Mouse (Mus musculus) embryo, embryonic 11.5 days (tissue): ENCODE measurements around the gene Mmp9.

Experiments used
- DNase-seq: peaks from one replicate; pipeline ENCODE4 v3.0.0-alpha.2; 2012; ENCODE audit warnings: low read depth, low spot score

The Mmp9 gene

DNA sequence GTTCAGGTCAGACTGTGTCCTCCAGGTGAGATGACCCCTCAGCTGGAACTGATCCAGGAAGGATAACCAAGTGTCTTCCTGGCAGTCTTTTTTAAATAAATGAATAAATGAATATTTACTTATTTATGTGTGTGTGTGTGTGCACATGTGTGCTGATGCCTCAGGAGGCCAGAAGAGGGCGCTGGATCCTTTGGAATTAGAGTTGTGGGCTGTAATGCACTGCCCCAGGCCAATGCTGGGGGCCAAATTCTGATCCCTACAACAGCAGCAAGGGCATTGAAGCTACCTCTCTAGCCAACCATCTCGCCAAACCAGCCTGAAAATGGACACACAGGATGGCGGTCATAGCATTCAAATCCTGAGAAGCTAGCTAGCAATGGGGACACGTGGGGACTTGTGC lies 15.1 kb downstream of the Mmp9 start:
- DNase-seq: no peak

DNA sequence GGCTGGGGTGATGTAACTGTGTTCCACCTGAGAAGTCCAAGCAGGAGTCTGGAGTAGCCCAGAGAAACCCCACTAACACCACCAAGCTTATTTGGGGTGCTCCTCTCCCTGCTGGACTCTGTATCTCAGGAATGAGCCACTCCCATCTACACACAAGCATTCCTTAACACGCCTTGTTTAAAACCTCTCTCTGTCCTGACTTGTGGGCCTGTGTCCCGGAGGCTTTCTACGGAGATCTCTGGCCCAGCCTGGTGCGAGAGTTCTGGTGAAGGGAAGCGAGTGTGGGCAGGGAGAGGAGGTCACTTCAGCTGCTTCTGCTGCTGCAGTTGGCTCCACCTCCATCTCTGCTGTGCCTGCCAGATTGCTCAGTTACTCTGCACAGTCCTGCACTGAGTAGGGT lies 15.6 kb downstream of the Mmp9 start:
- DNase-seq: no peak

DNA sequence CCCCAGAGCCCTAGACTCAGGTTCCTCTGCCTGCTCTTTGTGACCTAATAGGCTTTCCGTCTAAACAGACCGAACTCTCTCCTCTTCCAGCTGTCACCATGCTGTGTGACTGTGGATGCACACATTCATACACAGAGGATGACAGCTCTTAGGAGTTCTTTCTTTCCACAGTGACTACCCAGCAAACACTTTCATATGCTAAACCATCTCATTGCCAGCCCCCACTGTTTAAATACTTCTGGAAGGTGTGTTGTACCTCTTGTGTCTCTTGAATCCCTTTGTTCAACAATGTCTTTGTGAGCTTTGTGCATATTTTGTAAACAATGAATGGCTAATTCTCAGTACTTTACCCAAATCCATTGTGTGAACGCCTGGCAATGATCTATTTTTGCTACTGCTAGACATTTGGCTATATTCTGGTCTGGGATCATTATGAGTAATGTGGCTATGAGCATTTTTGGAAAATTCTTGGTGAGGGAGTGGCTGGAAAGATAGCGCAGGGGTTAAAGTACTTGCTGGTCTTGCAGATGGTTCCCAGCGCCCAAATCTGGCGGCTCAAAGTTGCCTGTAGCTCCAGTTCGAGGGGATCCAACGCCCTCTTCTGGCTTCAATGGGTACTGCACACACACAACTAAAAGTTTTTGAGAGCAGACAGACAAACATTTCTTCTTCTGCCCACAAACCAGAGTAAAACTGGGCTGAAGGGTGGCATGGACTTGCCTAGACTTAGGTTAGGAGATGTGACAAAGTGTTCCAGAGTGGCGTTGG lies 17.2 kb downstream of the Mmp9 start:
- no peak for DNase-seq

DNA sequence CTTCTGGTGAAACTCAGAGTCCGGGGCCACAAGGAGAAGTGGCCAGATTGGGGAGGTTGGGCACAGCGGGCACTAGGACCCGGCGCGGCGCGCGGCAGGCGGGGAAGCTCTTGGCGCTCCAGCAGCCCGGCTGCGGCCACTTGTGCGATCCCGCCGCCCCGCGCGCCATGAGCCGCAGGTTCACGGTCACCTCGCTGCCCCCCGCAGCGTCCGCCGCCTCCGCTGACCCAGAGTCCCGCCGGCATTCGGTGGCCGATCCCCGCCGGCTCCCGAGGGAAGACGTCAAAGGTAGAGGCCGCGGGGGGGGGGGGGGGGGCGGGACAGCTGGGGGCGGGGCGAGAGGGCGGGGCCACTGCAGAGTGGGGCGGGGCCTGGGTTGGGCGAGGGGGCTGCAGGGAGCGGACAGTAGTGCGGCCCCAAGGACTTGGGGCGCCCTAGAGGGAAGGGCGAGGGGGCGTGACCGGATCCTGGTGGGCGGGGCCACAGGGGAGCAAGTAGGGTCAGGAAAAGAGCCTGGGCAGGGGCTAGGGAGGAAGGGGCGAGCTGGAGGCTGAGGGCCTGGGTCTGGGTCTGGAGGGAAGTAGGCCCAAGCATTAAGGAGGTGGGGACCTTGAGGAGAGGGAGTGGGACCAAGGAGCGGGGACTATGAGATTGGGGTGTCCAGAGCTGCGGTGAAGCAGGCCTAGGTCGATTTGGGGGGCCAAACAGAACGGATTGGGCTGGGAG lies 20.3 kb downstream of the Mmp9 start, which contains the start of gene Slc12a5:
Slc12a5 (plus strand) TSS at position 87 of the 726 bp plus-strand sequence.
- DNase-seq: no peak

DNA sequence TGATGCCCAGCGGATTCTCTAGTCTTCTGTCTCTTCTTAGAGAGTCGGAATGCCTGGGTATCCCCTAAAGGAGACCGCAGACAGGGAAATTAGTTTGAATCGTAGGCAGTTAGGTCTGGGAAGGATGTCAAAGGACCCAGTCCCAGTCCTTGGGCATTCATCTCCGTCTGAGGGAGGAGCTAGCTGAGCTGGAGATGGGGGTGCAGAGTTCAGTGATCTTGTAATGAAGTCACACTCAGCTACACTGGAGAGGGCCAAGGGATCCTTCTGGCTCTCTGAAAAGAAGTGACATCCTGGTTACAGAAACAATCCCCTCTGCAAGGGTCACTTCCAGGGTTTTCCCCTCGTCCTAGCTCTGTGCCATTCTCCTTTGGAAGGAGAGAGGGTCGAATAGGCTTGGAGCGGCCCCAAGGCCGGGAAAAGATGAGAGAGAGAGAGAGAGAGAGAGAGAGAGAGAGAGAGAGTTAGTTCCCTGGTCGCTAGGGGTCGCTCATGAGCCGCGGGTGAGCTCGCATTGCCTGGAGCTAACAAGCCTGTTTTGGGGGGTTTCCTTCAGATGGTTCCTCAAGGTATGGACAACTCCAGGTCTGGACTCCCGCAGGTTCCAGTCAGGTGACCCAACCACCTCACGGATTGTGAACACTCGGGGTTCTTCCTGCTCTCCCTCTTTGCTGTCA lies 21.1 kb downstream of the Mmp9 start:
- no peak for DNase-seq

DNA sequence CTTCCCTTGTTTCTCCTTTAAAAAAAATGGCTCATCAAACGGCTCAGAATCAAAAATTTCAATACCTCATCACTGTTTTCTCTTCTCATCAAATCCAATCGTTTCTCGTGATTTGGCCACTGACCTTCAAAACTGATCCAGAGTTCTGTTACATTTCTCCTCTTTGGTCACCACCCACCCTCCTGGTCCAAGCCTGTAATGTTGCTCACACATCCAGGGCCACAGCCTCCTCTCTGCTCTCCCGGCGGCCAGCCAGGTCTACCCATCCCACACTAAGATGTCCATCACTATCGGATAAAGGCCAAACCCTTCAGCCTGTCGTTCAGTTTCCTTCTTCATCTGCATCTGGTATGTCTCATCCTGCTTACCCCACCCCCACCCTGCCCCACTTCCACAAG lies 21.6 kb downstream of the Mmp9 start:
- DNase-seq: no peak

DNA sequence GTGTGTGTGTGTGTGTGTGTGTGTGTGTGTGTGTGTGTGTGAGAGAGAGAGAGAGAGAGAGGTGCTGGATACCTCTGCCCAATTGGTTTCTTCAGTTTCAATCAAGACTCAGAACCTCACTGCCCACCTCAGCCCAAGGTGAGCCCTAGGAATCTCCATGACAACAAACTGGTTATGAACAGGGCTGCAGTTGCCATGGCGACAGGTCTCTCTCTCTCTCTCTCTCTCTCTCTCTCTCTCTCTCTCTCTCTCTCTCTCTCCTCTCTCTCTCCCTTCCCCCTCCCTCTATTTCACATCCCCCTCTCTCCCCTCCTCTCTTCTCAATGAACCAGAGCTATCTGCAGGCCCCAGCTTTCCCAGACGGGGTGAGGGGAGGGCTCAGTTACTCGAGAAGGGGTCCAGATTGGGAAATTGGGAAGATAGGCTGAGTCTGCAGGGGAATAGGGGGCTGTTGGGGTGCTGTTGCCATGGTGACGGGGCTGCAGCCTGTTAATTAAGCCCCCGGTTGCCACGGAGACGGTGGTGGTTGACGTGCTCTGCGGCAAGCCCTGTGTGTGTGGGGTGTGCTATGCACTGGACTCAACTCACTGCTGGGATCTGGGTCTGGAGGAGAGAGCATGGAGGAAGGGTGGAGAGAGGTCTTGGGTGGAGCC lies 23.8 kb downstream of the Mmp9 start:
- DNase-seq: no peak

DNA sequence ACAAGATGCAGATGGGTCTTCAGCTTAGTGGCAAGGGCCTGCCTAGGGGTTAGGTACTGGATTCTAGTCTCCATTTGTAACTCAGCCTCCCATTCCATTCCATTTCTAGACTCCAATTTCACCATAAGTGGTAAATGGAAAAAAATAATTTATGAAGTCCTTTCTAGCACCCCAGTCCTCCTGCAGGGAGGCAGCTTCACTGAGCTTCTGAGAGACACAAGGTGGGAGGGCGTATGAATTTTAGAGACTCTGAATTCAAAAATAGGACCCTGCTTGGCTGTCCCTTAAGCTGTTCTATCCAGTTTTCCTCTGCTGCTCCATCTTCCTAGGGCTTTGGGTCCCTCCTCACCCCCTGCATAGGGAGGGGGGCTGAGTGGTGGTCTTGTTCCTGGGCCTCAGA lies 24.4 kb downstream of the Mmp9 start:
- no peak for DNase-seq

DNA sequence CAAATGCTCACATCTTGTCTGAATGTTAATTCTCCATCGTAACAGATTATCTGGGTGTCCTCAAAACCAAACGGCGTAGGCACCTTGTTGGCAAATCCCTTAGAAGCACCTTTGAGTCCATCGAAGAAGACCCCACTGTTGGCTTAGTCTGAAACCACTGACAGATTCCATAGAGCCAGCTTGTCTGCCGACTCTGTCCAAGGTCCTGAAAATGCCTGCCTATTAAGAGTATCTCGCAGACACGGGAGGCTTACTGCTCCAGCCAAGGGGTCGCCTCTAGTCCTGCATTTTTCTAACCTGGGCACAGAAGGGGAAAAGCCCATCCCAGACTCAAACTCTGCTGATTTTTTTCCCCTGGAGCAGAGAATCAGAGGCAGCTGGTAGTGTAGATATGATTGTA lies 25.8 kb downstream of the Mmp9 start:
- DNase-seq: peak; percentile 62

DNA sequence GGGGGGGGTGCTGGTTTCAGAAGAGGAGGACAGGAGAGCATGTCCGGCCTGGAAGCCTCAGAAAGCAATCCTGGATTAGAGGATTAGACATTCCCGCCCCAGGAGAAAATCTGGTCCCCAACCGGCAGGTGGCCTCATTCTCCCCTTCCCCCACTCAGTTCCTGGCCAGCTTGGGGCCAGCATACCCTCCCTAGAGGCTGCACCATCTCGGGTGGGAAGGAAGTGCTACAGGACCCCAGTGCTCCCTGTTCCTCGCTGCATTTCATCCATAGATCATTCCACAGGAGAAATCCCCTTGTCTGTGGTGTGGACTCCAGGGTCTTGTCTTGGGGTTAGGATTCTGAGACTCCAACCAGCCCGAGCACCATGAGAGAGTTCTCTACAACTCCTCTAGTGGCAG lies 26.6 kb downstream of the Mmp9 start:
- no peak for DNase-seq

DNA sequence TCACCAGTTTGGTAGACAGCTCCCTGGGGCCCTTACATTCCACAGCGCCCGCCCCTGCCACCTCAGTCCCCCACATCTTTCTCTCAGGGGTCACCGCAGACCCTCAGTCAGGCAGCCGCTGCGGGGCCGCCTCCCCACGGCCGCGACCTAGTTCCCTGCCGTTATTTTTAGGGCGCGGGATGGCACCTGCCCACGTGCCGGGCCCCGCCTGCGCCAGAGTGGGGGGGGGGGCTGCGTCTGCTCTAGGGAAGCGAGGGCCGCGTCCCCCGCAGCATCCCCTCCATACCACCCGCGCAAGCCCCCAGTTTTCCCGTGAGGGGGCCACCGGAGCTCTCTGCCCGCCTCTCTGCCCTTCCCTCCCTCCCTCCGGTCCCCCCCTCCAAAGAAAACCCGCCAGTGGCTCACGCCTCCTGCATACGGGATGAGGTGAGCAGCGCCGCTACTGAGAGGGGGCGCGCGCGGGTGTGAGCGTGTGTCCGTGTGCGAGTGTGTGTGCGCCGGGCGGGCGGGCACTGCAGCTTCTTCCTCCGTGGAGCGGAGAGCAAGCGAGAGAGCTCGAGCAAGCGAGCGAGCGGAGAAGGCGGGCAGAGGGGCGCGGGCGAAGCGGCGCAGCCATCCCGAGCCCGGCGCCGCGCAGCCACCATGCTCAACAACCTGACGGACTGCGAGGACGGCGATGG lies 27.3 kb downstream of the Mmp9 start:
- no peak for DNase-seq

DNA sequence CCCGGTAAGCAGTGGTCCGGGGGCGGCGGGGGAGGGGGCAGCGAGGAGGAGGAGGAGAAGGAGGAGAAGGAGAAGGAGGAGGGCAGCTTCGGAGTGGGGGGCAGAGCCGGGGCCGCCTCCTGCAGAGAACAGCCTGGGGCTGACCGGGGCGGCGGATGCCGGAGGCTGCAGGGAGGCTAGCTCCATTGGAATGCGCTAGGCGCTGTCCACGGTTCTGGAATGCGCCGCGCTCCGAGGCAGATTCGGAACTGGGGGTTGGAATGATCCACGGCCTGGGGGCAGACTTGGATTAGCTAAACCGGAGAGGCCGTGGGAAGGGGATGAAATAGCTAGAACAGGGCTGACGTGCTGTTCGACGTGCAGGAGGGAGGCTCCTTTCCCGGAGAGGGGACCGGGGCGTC lies 27.9 kb downstream of the Mmp9 start:
- peak; percentile 71 for DNase-seq

DNA sequence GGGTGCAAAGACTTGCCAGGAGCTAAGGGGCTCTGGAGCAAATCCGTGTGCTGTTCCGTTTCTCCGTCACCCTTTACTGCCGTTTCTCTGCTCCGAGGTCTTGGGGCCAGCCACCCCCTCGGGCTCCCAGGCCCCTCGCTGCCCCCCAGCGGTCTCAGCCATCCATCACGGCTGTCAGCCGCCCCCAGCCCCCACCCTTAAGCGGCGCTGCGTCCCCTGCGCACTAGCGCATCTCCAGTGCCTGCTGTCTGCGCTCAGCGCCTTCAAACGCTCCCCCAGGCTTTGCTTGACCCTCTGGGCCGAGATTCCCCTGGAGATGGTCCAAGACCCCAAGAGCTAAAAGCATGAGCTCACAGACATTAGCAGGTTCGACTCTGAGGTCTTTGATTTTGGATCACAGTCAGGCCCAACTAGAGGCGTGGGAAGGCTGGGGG lies 28.8 kb downstream of the Mmp9 start:
- DNase-seq: no peak

DNA sequence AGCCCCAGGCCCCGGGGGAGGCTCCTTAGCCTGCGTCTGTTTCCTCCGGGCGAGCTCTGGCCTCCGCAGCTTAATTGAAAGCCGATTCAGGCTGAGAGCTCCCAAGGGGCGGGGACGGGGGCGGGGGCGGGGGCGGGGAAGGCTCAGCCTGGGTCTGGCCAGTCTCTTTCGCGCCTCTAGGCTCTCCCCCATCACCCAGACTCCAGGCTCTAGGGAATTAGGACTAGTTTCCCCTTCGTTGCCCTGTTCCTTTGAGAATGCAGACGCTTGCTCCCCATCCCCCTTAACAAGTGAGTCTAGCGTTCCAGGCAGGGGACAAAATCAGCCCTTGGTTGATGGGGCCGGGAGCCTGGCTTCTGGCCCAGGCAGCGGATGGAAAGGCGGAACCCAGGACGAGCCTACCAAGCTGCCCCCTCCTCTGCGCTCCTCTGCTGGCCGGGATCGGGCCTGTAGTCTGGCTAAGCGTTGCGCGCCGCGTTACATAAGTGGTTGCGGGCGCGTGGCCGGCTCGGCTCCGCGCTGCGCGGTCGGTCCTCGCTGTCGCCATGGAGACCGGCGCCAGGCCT lies 30.1 kb downstream of the Mmp9 start:
- DNase-seq: no peak

DNA sequence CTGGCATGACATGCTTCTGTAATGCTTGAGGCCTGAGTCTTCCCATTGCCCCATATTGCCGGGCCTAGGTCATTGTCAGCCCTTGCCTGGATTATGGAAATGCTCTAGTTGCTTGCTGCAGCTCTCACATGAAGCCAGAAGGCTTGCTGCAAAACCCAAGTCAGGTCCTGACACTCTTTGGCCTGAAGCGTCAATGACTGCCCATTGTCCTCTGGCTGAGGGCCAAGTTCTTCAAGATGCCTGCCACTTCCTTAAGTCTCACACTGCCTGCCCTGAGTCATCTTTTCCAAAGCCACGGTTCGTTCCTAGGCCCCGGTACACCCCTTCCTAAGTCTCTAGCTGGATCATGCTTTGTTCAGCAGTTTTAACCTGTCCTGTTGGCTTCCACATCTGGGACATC lies 32.1 kb downstream of the Mmp9 start:
- no peak for DNase-seq

DNA sequence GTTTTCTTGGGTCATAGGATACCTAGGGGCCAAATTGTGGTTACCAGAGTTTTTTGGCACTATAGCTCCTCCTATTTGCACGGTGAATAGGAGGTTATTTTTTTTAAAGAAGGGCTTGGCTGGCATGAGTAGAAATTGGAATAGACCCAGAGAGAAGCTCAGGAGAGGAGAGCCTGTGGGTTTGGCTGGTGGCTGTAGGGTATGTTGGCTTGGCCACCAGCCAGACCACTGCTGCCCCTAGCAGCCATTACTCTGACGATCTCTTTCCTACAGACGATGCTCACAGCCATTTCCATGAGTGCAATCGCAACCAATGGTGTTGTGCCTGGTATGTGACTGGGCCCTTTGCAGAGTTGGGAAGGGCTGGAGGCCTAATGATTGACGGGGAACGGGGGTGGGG lies 35.0 kb downstream of the Mmp9 start:
- DNase-seq: no peak

DNA sequence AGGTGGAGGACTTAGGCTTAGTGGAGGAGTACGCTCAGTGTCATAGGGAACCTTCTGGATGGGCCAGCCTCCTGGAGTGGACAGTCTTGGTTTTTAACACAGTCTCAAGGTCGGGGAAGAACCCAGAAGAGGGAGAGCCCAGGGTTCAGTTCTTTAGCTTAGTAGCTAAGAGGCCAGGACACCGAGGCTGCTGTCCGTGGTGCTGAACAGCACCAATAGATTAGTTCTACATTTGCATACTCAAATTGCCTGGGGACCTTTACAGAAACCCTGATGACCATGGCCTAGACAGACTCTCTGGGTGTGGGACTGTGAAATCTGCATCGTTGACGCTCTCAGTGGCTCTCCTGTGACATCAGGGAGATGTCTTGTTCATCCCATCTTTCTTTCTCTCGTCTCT lies 39.2 kb downstream of the Mmp9 start:
- DNase-seq: peak; percentile 56

DNA sequence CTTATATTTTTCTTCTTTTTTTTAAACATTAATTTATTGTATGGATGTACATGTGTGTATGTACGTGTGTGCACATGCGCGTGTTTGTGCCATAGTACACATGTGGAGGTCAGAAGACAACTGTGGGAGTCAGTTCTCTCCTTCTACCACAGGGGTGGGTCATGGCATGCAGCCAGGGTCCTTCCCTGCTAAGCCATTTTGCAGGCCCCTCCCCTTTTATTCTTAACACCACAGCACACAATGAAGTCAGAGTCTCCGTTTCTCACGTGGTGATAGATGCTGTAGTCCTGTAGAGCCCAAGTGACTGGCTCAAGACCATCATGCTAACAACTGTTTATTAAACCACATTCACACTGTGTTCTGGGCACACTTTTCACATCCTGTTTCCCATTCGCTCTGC lies 45.4 kb downstream of the Mmp9 start:
- no peak for DNase-seq

DNA sequence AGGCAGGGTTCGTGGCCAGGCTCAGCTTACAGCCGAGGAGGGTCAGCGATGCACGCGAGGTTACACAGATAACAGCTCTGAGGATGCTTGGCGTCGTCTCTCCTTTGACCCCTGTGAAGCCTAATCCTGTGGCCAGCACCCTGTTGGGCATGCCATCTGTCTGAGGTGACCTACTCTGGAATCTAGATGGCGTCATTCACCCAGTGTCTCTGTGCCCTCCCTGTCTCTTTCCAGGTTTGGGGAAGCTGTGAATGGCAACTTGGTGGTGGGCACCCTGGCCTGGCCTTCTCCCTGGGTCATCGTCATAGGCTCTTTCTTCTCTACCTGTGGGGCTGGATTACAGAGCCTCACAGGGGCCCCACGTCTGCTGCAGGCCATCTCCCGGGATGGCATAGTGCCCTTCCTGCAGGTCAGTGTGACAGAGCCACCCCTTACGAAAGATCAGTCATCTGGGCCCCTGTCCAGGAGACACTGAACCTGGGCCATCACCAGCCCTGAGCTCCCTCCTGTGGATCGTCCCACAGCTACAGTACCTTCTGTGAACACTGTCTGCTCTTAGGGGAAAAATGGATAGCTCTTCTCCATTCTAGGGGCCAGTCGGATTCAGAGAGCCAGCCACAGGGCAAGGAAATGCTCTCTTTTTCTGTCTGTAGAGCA lies 45.9 kb downstream of the Mmp9 start:
- no peak for DNase-seq

DNA sequence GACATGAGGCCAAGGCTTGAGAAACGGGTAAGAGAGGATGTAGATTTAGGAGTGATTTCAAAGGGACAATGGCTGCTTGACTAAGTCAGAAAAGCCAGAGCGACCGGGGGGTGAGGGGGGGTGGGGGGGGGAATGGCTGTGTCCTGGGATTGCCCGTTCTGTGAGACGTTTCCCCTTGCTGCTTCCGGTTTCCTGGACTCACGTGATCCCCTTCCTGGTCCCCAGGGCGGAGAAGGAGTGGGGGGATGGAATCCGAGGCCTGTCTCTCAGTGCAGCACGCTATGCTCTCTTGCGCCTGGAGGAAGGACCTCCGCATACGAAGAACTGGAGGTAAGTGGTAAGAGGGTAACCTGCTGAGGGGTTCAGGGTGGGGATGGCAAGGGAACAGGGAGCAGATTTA lies 48.2 kb downstream of the Mmp9 start:
- DNase-seq: no peak

DNA sequence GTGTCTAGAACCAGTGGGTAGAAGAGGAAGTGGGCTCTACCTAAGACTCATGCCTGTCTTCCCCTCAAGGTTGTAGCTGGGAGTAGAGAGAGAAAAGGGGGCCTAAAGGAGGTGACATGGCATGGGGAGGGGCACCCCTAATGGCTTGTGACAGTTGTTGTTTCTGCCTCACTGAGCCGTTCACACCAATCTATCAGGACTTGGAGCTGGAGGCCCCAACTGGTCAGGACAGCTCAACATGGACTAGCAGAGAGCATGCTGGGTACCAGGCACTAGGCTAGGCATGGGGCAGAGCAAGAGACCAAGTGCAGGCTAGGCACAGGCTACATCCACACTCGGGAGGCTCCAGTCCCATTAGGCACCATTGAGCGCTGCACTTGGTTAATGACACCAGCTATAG lies 50.5 kb downstream of the Mmp9 start:
- no peak for DNase-seq
